Mouse (Mus musculus): ENCODE results near the gene Milr1. TPM values are rescaled to one million over a fixed set of nuclear protein-coding genes. Genes with fewer than 3 reads are reported as not detected.
"Not testable (repeated sequence)": the region's sequence is repeated elsewhere in the genome, so short reads cannot be mapped to it uniquely, and the experiment has no call there.

The Milr1 gene
- total RNA-seq (2021): under 1 TPM; 0.55 to 0.86 TPM

- no peak for DNase-seq
These were observed at the start of gene Milr1 for GRCm38 (mm10) chr11:106751039-106752018. Milr1 (plus strand) TSS chr11:106751226.

- no peak for DNase-seq
These were observed 49.4 kb upstream of the Milr1 start for GRCm38 (mm10) chr11:106701589-106701988.

GRCm38 (mm10) chr11:106702584-106702983 lies 48.4 kb upstream of the Milr1 start:
- no peak for DNase-seq

- DNase-seq: no peak
These were observed 47.1 kb upstream of the Milr1 start for GRCm38 (mm10) chr11:106703931-106704330.

GRCm38 (mm10) chr11:106704399-106705111 lies 46.5 kb upstream of the Milr1 start:
- DNase-seq: no peak

- no peak for DNase-seq
These were observed 44.8 kb upstream of the Milr1 start for GRCm38 (mm10) chr11:106706212-106706611.

- DNase-seq: no peak
These were observed 43.9 kb upstream of the Milr1 start for GRCm38 (mm10) chr11:106707085-106707484.

- DNase-seq: no peak
These were observed 43.2 kb upstream of the Milr1 start for GRCm38 (mm10) chr11:106707866-106708265.

GRCm38 (mm10) chr11:106709227-106709985 lies 41.6 kb upstream of the Milr1 start:
- DNase-seq: peak; percentile 20

GRCm38 (mm10) chr11:106710789-106711188 lies 40.2 kb upstream of the Milr1 start:
- peak; percentile 29 for DNase-seq

- peak; percentile 58 for DNase-seq
These were observed 36.0 kb upstream of the Milr1 start for GRCm38 (mm10) chr11:106715066-106715465.

GRCm38 (mm10) chr11:106716568-106716967 lies 34.5 kb upstream of the Milr1 start:
- DNase-seq: no peak

- DNase-seq: no peak
These were observed 30.6 kb upstream of the Milr1 start for GRCm38 (mm10) chr11:106720379-106720778.

GRCm38 (mm10) chr11:106722831-106723361 lies 28.1 kb upstream of the Milr1 start:
- DNase-seq: peak; percentile 42

- peak; percentile 48 for DNase-seq
These were observed 27.4 kb upstream of the Milr1 start for GRCm38 (mm10) chr11:106723611-106724125.

- DNase-seq: no peak
These were observed 26.7 kb upstream of the Milr1 start for GRCm38 (mm10) chr11:106724176-106724915.

- not testable (repeated sequence) for DNase-seq
These were observed 26.1 kb upstream of the Milr1 start for GRCm38 (mm10) chr11:106724916-106725235.

- no peak for DNase-seq
These were observed 23.1 kb upstream of the Milr1 start for GRCm38 (mm10) chr11:106727967-106728366.

GRCm38 (mm10) chr11:106728402-106729366 lies 22.3 kb upstream of the Milr1 start:
- DNase-seq: no peak

GRCm38 (mm10) chr11:106729656-106730055 lies 21.4 kb upstream of the Milr1 start:
- DNase-seq: no peak

Data from heart, postnatal 4 days (tissue).